Mouse (Mus musculus) layer of hippocampus, adult 9-10 months (tissue): Measurements from ENCODE around the gene Trpm6.
"Not testable (repeated sequence)": the region's sequence is repeated elsewhere in the genome, so short reads cannot be mapped to it uniquely, and the experiment has no call there.

Experiments
- DNase-seq: peaks from one replicate; pipeline ENCODE4 v3.0.0; 2022; ENCODE audit warnings: low spot score

Trpm6 gene

GRCm38 (mm10) chr19:18749598-18750339, at the start of gene Trpm6:
Trpm6 (plus strand) TSS chr19:18749983.
- no peak for DNase-seq

DNA sequence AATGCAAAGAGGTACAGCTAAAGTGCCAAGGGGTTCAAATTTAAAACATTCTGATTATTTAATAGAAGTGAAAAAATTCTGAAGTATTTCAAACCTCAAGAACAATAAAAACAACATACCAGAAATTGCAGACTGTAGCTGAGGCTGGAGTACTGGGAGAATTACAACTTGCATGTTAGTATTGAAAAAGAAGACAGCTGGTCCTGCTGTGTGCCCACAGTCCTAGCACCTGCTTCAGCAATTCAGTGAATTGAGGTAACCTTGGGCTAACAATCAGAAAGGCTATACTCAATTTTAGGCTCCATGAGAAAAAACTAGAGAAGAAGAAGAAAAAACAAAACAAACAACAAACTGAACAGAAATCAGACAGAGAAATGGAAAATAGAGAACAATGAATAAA, 41.7 kb upstream of the Trpm6 start:
- DNase-seq: no peak

DNA sequence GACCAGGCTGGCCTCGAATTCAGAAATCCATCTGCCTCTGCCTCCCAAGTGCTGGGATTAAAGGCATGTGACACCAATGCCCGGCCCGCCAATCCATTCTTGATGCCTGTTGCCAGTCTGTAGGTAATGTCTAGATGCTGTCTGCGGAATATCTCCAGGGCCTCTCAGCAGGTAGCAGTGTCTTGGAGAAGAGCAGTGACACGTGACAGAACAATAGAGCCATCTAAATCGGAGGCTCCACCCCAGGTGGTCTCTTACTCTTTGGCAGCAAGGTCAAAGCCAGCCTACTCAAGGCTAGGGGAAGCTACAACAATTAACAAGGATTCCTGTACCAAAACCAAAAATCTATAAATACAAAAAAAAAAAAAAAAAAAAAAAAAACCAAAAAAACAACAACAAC, 38.9 kb upstream of the Trpm6 start:
- DNase-seq: no peak

DNA sequence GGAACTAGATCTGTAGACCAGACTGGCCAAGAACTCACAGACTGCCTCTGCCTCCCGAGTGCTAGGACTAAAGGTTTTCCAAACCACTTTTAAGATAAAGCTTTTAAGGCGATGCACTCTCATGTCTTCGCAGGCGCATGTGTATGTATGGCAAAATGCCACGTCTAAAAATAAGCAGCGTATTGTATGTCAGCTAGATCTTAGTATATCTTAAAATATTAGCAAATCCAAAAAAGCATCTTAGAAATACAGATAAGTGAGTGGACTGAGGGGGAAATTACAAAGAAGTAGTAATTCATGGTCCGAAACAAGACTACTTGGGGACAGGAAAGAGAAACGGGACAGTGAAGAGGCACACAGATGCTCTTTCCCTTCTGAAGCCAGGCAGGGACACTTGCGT, 38.2 kb upstream of the Trpm6 start:
- no peak for DNase-seq

DNA sequence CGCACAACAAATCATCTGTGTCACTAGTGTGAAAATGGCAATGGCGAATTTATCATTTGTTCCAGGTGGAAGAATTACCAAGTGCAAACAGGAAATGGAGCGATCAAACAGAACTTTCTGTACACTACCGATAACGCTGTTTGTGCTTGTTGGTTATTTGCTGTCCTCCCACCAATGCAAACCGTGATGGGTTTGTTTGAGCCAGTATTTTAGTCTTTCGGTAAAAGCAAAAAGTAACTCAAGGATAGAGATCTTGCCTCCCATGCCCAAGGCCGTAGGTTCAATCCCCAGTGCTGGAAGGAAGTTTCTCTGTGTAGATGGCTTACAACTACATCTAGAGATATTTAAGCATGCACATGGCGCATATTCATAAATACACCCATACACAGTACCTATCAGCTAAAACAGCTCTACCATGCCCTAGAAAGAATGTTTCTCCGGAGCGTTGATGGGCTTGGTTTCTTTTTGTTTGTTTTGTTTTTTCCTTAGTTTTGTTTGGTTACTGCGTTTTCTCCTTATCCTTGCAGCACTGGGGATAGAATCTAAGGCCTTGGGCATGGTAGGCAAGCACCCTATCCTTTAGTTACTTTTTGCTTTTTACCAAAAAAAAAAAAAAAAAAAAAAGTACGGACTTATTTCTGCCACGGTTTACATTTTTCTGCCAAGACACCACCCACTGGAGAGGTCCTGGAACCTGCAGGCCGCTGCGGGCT, 37.5 kb upstream of the Trpm6 start:
- no peak for DNase-seq

- peak; percentile 93 for DNase-seq
Measured at GRCm38 (mm10) chr19:18712866-18713300, 36.9 kb upstream of the Trpm6 start, which contains the start of gene D030056L22Rik. D030056L22Rik (plus strand) TSS chr19:18713193.

- not testable (repeated sequence) for DNase-seq
Measured at GRCm38 (mm10) chr19:18713357-18713756, 36.4 kb upstream of the Trpm6 start.

- DNase-seq: peak; percentile 83
Measured at GRCm38 (mm10) chr19:18716374-18716773, 33.4 kb upstream of the Trpm6 start.

GRCm38 (mm10) chr19:18720337-18720736, 29.4 kb upstream of the Trpm6 start:
- DNase-seq: no peak

DNA sequence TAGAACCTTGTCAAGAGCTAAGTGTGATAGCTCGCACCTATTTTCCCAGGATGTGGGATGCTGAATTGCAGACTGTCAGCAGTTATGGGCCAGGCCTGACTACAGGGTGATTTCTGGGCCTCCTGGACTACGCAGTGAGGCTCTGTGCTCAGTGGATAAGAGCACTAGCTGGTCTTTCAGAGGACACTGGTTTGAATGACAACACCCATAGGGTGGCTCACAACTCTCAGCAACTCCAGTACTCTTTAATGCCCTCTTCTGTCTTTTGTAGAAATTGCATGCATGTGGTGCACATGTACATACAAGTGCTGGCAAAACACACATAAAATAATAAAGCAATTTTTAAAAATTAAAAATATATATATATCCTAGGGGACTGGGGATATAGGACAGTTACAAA, 24.6 kb upstream of the Trpm6 start:
- no peak for DNase-seq

- DNase-seq: no peak
Measured at GRCm38 (mm10) chr19:18730255-18730654, 19.5 kb upstream of the Trpm6 start.

DNA sequence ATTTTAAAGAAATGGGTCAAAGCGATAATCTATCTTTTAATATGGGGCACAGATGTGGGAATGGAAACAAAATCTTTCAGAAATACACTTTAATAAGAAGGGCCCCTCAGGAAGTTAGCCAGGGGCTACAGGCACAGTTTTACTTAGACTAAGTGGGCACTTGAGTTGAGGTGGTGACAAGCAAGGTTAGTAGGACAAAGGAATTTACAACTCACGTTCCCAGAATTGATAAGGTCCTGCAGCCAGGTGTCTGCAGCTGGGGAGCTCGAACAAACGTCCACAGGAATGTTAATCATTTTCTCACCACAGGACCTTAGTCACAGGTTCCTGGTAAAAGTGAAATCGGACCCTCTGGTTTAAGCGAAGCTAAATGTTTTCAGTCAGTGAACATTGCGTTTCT, 18.7 kb upstream of the Trpm6 start:
- no peak for DNase-seq

GRCm38 (mm10) chr19:18735901-18736300, 13.9 kb upstream of the Trpm6 start:
- DNase-seq: no peak

GRCm38 (mm10) chr19:18739146-18739545, 10.6 kb upstream of the Trpm6 start:
- DNase-seq: no peak

DNA sequence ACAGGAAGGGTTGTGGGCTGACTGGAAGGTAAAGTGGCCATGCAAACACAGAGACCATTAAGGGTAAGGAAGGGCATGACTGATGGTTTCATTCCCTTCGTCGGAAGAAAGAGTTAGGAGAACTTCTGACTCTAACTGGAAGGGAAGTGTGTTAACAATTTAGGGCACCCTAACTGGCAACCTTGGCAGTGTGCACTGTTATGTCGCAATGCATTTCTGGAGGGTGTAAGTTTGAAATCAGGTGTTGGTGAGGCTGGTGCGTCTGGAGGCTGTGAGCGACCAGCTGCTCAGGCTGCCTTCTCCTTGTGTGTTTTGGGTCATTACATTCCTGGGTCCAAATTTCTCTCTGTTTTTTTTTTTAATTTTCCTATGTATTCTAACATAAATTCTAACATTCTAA, 5.8 kb upstream of the Trpm6 start:
- no peak for DNase-seq

DNA sequence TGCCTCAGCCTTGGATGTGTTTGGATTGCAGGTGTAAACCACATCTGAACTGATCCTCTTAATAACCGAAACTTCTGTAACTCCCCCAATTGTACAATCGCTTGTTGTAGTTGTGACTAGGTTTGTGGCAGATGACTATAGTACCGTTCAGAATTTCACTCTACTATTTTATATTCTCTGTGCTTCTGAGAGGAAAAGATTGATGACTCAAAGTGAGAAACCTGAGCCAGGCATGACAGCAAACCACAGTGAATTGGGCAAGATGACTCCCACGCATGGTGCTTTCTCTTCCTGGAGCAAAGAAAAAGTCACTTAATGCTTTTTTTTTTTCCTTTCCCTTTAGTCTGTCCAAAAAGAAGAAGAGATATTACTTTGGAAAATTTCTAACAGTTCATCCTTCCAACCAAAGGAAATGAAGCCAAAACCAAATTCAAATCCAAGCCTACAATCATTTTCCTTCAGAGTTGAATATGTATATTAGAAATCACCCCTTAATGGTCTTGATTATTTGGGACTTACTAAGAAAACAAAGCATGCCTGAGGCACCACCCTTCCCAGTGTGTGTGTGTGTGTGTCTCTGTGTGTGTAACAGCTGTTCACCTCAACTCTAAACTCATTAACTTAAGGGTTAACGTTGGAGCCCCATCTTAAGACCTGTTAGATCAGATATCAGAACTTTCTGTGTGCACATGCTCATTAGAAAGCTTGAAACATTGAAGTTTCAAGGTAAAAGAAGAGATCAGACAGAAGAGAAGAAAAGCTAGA, 3.0 kb upstream of the Trpm6 start:
- DNase-seq: no peak

GRCm38 (mm10) chr19:18747379-18747778, 2.4 kb upstream of the Trpm6 start:
- no peak for DNase-seq

DNA sequence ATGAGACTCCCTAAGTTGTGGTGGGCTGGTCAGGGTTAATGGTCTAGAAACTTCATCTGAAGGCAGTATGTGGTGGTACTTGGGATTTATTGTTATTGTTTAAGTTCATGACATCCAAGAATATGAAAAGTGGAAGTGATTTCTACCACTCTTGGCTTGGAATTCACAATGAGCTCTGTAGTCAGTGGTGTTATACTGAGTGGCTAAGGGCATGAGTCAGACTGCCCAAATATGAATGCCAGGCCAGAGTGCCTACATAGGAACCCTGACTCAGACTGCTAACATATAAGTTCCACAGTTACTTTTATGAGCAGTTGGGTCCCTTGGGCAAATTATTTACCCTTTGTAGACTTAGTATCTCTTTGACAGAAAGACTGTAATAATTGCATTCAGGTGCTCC, 7.4 kb downstream of the Trpm6 start:
- no peak for DNase-seq

DNA sequence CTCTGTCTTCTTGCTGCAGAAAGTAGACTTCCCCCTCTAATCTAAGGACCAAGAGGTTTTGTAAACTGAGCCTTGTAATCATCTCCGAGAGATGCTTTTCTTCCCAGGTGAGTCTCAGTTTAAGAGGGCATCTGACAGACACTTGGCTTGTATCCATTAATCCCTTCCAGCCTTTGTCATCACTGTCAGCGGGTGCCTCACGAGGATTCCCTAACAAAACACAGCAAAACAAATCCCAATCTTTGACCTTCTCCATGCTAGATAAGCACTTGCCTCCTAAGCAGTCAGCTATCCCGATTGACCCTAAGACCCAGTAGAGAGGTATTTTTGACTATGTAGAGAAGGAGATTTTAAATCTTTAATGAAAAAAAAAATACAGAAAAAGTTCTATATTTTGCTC, 7.9 kb downstream of the Trpm6 start:
- no peak for DNase-seq

- no peak for DNase-seq
Measured at GRCm38 (mm10) chr19:18758269-18758668, 8.5 kb downstream of the Trpm6 start.

DNA sequence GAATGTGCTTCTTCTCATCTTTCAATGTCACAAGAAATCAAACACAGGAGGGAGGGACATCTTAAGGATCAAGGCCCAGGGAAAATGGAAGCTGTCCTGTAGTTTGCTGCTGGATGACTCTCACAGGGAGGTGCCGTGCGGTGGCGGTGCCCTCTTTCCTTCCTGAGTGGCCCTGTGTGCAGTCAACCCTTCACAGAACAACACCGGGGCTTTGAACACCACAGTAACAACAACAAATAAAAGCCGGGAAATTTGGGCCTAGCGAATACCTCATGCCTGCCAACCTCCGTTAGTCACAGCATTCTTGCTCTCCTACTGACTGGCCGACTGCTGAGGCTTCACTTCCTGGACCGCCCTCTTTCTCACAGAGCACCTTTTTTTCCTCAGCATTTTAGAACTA, 9.1 kb downstream of the Trpm6 start:
- DNase-seq: no peak

DNA sequence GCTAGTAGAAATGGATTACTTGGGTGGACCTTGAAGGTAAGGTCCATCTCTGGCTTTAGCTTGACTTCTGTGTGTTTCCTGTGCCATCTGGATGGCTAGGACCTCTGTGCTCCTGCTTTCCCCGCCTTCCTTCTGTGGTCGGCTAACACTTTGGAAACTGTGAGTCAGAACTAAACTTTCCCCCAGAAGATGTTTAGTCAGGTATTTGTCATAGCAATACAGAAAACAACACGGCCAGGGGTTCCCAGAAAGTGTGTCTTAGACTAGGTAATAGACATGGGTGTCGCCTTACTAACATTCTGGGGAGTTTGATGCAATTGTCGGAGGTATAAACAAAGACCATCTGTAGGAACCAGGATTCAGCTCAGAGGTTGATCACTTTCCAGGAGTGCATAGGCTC, 16.6 kb downstream of the Trpm6 start:
- no peak for DNase-seq

- no peak for DNase-seq
Measured at GRCm38 (mm10) chr19:18771048-18771447, 21.3 kb downstream of the Trpm6 start.
